Mouse (Mus musculus) midbrain, postnatal 0 days (tissue): ENCODE data around the gene Rab29. TPM values are rescaled to one million over a fixed set of nuclear protein-coding genes. Genes with fewer than 3 reads are reported as not detected.

Experiments used
- ATAC-seq: fragments of 200-750 bp; cut with Nextera tagmentation; 2 replicates; pipeline ENCODE4 v1.8.0; 2017; ENCODE audit warnings: moderate number of reproducible peaks, mild to moderate bottlenecking, moderate TSS enrichment, moderate library complexity; ENCODE audit not compliant: low FRiP score
- DNase-seq: peaks from one replicate; pipeline ENCODE4 v3.0.0-alpha.2; 2015; ENCODE audit warnings: low spot score
- H3K27ac ChIP-seq: fragments of 300-500 bp; sonication (generic); 2 replicates; pipeline ENCODE4 v1.5.1; 2014; ENCODE audit warnings: low read depth, mild to moderate bottlenecking, low read length, mixed read lengths
- H3K27me3 ChIP-seq: fragments of 300-500 bp; sonication (generic); 2 replicates; pipeline ENCODE4 v1.6.1; 2014; ENCODE audit warnings: low read length, control low read depth, mixed read lengths; ENCODE audit not compliant: insufficient read depth
- H3K36me3 ChIP-seq: fragments of 300-500 bp; sonication (generic); 2 replicates; pipeline ENCODE4 v1.6.1; 2014; ENCODE audit warnings: low read length, control low read depth, mixed read lengths; ENCODE audit not compliant: insufficient read depth
- H3K4me1 ChIP-seq: fragments of 300-500 bp; sonication (generic); 2 replicates; pipeline ENCODE4 v1.6.1; 2014; ENCODE audit warnings: mild to moderate bottlenecking, control low read depth, antibody characterized with exemption, low read length, mixed read lengths; ENCODE audit not compliant: insufficient read depth
- H3K4me2 ChIP-seq: fragments of 300-500 bp; sonication (generic); 2 replicates; pipeline ENCODE4 v1.6.1; 2014; ENCODE audit warnings: low read depth, mild to moderate bottlenecking, low read length, mixed read lengths; ENCODE audit not compliant: poor library complexity, severe bottlenecking
- H3K4me3 ChIP-seq: fragments of 300-500 bp; sonication (generic); 2 replicates; pipeline ENCODE4 v1.5.1; 2014; ENCODE audit warnings: low read depth, mild to moderate bottlenecking, low read length, moderate library complexity
- H3K9ac ChIP-seq: fragments of 300-500 bp; sonication (generic); replicated peaks from 2 replicates; pipeline ENCODE4 v1.6.1; 2014; ENCODE audit warnings: mild to moderate bottlenecking, low read length, moderate library complexity, mixed read lengths; ENCODE audit not compliant: poor library complexity, severe bottlenecking
- H3K9me3 ChIP-seq: fragments of 300-500 bp; sonication (generic); 2 replicates; pipeline ENCODE4 v1.6.1; 2016; ENCODE audit warnings: low read length, control low read depth
- CTCF ChIP-seq: IDR thresholded peaks from 2 replicates; pipeline ENCODE4 v1.5.1; 2016; ENCODE audit warnings: antibody characterized with exemption, mild to moderate bottlenecking
- WGBS: fragments of 180-500 bp; shearing (Covaris S2); extraction: QIAGEN DNeasy Blood & Tissue Kit; methylation state at CpG from one replicate; pipeline ENCODE4 v1.1.7; 2014; 5-methylcytosine and 5-hydroxymethylcytosine counted together
- polyA plus RNA-seq: library from polyadenylated mRNA; unstranded; fragments of >200 nt; fragmentation: Nextera tagmentation; extraction: Ambion mirVana; gene quantifications from 2 replicates; pipeline ENCODE4 v1.2.1, GENCODE M21; 2015
- total RNA-seq: library from RNA; depleted of rRNA; stranded (reverse); fragments of >200 nt; gene quantifications from 2 replicates; pipeline ENCODE4 v1.2.3, GENCODE M21; 2014

Gene Rab29
- total and polyA plus RNA-seq, 2 experiments from 2014 or later, result 6.6 to 7.8 TPM

DNA sequence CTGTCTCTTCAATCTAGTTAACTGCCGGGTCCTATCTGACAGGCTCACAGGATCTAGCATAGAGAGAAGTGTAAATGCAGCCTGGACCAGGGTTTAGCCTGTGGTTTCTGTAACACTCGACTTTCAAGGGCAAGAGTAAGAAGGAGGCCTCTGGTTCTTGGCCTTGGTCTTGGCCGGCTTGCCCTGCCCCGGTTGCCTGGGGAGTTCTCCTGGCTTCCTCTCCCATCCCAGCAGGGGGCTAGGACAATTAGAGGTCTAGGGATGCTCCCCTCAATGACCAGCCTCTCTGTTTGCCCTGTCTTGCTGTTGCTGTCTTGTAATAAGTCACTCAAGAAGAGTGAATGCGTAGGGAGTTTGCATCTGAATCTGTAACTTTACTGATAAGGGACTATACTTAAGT is 37.7 kb upstream of the Rab29 start:
- peak overlapping the region; percentile 86 for H3K4me2 ChIP-seq
- ATAC-seq (no peak), DNase-seq (no peak)
- no peak overlapping the region for H3K27ac ChIP-seq
- no peak overlapping the region for H3K9ac ChIP-seq
- no peaks in the 10 kb centered on the region for H3K9me3 ChIP-seq
- H3K4me3 ChIP-seq, result peak overlapping the region; percentile 73; the same call in 1 of the 2 replicates
- H3K27me3 ChIP-seq, result no peaks in the 10 kb centered on the region
- 36% methylated on average over 5 of the region's 5 CpGs for WGBS
- TF ChIP-seq CTCF, result no peak
- 0 out of 2 replicates have a peak, but pooled peaks cover 5% of the 10 kb centered on the region for H3K36me3 ChIP-seq
- H3K4me1 ChIP-seq, result peaks cover 22% of the 10 kb centered on the region; the same call in 1 of the 2 replicates

DNA sequence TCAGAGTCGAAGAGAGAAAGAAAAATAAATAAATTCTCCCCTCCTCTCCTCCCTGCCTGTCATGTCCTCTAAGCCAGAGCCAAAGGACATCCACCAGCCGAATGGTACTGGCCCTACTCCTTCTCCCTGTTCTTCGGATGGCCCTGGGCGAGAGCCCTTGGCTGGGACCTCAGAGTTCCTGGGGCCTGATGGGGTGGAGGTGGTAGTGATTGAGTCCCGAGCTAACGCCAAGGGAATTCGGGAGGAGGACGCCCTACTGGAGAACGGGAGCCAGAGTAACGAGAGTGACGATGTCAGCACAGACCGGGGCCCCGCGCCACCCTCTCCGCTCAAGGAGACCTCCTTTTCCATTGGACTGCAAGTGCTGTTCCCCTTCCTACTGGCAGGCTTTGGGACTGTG is 36.5 kb upstream of the Rab29 start:
- no peak for ATAC-seq
- WGBS, result 86% methylated on average over 15 of the region's 15 CpGs

DNA sequence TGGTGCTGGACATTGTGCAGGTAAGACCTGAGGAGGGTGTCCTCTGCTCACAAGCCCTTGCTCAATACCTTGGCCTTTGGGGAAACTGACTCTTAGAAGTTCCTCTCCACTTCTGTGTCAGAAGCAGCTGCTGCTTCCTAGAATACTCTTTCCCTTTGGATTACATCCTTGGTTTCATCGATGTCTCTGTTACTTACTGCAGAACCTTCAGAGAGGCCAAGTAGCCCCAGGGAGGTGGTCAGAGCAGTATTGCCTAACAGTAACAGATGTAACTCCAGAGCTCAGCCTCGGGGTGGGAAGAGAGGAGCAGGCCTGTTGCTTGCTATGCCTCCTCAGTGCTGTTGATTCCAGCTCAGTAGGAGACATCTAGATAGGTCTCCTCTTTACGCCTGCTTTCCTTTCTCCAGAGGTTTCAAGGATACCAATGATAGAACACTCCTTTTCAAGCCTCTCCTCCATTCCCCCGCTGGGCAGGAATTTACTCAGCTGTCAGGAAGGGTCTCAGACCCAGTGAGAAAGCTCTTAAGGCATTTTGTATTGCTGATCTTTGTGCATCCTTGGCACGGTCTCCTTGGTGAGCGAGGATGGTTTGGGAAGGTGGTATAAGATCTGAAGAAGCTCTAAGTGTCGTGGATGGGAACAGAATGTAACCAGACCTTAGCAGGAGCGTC is 35.9 kb upstream of the Rab29 start:
- no peak overlapping the region for H3K9ac ChIP-seq
- 0 out of 2 replicates have a peak, but pooled peaks cover 5% of the 10 kb centered on the region for H3K36me3 ChIP-seq
- H3K27me3 ChIP-seq, result no peaks in the 10 kb centered on the region
- H3K4me1 ChIP-seq, result peaks cover 22% of the 10 kb centered on the region; the same call in 1 of the 2 replicates
- H3K4me3 ChIP-seq, result no peak overlapping the region
- peak overlapping the region; percentile 18 for H3K4me2 ChIP-seq
- ATAC-seq (no peak), DNase-seq (no peak)
- TF ChIP-seq CTCF, result no peak
- 81% methylated on average over 8 of the region's 8 CpGs for WGBS
- no peak overlapping the region for H3K27ac ChIP-seq
- no peaks in the 10 kb centered on the region for H3K9me3 ChIP-seq

More for the DNA sequence above, 36.5 kb upstream of the Rab29 start:
- Histone ChIP-seq H3K27ac (no peak overlapping the region), H3K4me3 (no peak overlapping the region), H3K4me1 (peaks cover 22% of the 10 kb centered on the region; the same call in 1 of the 2 replicates), H3K27me3 (no peaks in the 10 kb centered on the region), H3K9me3 (no peaks in the 10 kb centered on the region), H3K4me2 (no peak overlapping the region), H3K36me3 (0 out of 2 replicates have a peak, but pooled peaks cover 5% of the 10 kb centered on the region), H3K9ac (no peak overlapping the region)
- DNase-seq, result no peak
- no peak for TF ChIP-seq CTCF

DNA sequence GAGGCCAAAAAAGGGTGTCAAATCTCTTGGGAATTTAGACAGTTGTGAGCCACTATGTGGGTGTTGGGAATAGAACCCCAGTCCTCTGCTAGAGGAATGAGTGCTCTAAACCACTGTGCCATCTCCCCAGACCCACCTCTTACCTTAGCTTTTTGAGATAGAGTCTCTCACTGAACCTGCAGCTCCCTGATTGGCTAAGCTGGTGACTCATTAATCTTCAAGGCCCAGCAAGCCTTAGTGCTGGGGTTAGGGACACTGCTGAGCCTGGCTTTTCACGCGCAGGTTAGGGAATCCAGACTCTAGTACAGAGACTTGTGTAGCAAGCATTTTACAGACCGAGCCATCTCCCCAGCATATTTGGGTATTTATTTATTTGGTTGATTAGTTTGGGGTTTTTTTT is 30.0 kb upstream of the Rab29 start:
- Histone ChIP-seq H3K36me3 (peaks cover 25% of the 10 kb centered on the region), H3K27ac (no peak overlapping the region), H3K4me2 (no peak overlapping the region), H3K4me3 (no peak overlapping the region), H3K27me3 (no peaks in the 10 kb centered on the region), H3K4me1 (0 out of 2 replicates have a peak, but pooled peaks cover 2% of the 10 kb centered on the region), H3K9me3 (no peaks in the 10 kb centered on the region), H3K9ac (no peak overlapping the region)
- ATAC-seq (no peak), DNase-seq (no peak)
- 84% methylated on average over 3 of the region's 3 CpGs for WGBS
- no peak for TF ChIP-seq CTCF

- Histone ChIP-seq H3K9ac (no peak overlapping the region), H3K4me2 (no peak overlapping the region), H3K36me3 (peaks cover 35% of the 10 kb centered on the region), H3K4me1 (no peaks in the 10 kb centered on the region), H3K27ac (peak overlapping the region; percentile 7; the same call in 1 of the 2 replicates), H3K27me3 (no peaks in the 10 kb centered on the region), H3K9me3 (no peaks in the 10 kb centered on the region), H3K4me3 (no peak overlapping the region)
- ATAC-seq (no peak), DNase-seq (no peak)
- no peak for TF ChIP-seq CTCF
- 70% methylated on average over 5 of the region's 5 CpGs for WGBS
Observed at GRCm38 (mm10) chr1:131838542-131838941, 28.5 kb upstream of the Rab29 start.

GRCm38 (mm10) chr1:131839279-131839678 is 27.7 kb upstream of the Rab29 start:
- ATAC-seq, result no peak
- H3K27ac ChIP-seq, result 0 out of 2 replicates have a peak overlapping the region, but pooled peaks have one; percentile 7
- WGBS, result 14% methylated on average over 2 of the region's 2 CpGs
- H3K27me3 ChIP-seq, result no peaks in the 10 kb centered on the region
- H3K9ac ChIP-seq, result no peak overlapping the region
- peak; percentile 45 for DNase-seq
- no peak overlapping the region for H3K4me2 ChIP-seq
- peaks cover 42% of the 10 kb centered on the region for H3K36me3 ChIP-seq
- no peak overlapping the region for H3K4me3 ChIP-seq
- TF ChIP-seq CTCF, result no peak
- no peaks in the 10 kb centered on the region for H3K9me3 ChIP-seq
- H3K4me1 ChIP-seq, result no peaks in the 10 kb centered on the region
